Mouse (Mus musculus) right cerebral cortex, postnatal 25 days (tissue): ENCODE data around the gene Aldob.

Experiments used
- DNase-seq: peaks from one replicate; pipeline ENCODE4 v3.0.0; 2022

Aldob gene

DNA sequence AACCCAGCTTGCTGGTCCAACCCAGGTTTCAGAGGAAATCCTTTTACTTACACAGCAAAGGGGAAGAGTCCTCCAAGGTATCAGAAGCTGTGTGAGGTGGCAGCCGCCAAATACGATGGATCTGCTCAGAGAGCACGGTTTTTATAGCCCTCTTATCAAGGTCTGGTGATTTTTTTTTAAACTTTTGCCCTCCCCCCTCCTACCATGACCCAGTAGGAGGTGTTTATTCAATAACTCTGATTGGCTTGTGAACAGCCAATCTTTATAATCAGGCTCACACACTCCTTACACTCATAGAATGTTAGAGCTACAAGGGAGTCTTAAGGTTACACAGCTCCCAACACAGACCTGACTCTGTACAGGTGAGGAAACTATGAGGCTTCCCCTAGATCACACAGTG is at the start of gene Aldob:
TSS of gene Aldob (minus strand) at position 164 of the 400 bp plus-strand sequence.
- no peak for DNase-seq

DNA sequence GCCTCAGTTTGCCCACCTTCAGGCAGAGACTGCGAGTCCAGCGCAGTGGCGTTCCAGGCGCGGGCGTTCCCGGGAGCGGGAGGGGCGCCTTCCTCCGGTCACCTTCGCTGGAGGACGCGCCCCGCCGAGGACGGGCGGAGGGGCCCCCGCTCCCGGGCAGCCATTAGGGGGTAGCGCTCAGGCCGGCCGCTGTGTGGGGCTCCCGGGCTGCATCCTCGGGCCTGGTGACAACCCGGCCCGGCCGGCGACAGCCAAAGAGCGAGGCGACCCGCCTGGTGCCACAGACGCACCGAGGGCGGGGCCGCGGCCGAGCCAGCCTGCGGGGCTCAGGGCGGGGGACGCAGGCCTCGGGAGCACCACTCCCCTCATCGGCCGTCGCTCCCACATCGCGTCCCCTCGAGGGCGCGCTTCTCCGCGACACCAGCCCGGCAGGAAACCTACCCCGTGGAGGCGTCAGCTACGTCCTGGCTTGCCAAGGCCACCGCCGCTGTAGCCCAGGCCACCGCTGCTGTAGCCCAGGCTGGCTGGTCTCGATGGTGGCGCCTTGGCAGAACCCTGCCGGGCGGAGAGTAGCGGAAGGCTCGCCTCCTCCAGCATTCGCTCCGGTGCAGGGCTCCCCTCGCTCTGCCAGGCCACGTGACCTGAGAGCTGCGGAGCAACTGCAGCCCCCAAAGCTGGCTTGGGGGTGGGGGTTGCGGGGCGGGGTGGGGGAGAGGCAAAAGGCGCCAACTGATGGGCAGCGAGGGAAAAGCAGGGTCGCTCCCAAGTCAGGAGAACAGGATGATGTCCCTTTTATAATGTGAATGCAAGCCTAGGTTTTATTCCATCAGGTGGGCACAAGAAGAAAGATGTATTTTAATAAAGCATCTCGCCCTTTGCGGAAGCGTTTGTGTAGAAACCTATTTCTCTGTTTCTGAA is 48.1 kb upstream of the Aldob start, which contains the start of gene Tmem246:
TSS of gene Tmem246 (minus strand) at position 694 of the 918 bp plus-strand sequence.
- peak; percentile 79 for DNase-seq

DNA sequence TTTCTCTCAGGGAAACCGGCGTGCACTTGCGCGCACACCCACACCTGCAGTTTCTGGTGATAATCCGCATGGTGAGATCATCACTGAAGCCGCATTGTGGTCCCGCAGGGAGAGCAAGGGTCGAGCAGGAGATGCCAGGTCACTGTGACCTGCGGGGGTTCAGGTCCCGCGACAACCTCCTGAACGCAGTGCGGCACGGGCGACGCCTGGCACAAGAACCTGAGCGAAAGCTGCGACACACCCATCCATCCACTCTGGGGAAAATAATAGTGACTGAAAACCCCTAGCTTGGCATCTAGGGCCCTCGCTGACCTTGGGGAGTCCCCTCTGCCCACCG is 47.5 kb upstream of the Aldob start:
- DNase-seq = no peak

DNA sequence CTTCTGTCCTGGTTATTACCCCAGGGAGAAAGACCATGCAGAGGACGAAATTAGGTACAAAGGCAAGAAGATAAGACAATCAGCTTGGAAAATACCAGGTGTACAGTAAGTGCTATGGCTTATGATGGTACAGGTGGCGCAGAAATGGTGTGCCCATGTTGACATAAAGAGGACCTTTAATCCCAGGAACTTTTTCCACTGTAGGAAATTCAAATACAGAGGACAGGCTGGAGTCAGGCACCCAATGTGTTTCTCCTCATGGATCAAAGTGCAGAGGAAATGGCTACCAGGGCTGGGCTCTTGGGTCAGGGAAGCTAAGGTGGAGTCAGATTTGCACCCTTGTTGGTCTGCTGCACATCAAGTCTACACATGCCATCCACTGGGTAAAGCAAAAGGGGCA is 40.8 kb upstream of the Aldob start:
- no peak for DNase-seq

DNA sequence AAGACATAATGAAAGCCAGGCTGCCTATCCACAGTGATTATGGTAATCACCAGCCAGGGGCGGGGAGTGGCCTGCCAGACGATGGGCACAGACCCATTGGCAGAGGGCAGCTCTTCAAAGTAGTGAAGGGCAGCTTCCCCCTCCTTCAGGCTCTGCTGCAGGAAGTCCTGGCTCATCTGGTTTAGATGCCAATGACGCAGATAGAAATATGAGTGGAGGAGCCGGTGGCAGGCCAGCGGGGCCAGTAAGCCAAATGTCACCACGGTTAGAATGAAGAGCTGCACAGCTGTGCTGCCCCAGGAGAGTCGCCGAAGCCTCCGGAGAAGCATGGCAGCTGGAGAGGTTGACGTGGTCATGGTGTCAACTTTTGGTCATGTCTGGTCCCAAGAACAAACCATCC is 37.5 kb upstream of the Aldob start:
- no peak for DNase-seq

DNA sequence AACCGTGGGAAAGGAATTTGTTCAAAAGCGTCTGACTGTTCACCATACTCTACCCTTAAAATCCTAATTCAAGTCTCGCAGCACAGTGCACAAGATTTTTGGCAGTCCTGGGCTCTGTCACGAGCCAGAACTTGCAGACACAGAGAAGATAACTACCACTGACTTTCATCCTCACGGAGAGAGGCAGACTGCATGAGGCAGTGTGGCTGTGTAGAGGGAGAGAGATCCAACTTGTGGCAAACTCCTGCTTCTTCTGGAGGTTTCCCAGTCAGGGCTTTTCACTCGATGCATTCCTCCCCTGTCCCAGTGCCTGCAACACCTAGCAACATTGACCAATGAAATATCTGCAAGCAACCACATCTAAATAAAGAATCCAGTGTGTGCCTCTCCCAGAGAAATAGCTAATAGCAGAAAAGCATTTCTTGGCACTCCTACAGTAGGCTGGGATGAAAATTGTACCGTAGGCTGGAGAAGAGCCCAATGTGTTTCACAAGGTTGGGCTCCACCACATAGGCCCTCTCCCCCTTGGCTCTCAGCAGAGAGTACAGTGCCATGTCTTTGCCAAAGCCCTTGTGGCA is 36.3 kb upstream of the Aldob start:
- no peak for DNase-seq

DNA sequence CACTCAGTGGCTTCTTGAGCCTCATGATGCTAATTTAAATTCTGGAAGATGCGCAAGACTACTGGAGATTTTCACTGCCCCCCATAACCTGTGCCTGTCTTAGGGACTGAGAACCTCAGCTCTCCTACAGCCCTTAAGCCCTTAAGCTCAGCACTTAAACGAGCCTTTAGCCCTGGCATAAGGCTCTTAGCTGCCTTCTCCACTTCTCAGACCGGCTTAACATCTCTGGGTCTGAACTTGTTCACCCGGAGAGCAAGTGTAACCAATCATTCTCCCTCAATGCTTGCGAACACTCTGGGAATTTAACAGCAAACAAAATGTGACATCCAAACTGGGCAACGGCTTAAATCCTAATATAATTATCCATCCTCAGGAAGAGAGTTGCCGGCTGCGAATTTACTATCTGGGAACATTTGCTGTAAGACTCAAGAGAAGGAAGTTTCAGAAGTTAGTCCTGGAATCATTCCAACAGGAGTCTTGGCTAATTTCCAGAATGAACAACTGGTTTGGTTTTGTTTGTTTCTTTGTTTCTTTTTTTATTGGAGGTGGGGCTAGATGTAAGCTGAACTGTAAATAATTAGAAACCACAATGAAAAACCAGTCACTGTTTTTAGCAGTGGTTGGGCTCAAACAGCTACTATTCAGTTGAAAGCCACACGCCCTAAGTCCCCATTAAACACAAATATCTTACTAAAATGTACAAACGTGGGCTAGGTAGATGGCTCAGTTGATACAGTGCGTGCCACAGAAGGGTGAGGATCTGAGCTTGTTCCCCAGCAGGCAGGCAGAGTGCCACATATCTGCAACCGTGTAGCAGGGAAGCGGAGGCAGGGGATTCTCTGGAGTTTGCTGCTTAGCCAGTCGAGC is 34.9 kb upstream of the Aldob start:
- no peak for DNase-seq

DNA sequence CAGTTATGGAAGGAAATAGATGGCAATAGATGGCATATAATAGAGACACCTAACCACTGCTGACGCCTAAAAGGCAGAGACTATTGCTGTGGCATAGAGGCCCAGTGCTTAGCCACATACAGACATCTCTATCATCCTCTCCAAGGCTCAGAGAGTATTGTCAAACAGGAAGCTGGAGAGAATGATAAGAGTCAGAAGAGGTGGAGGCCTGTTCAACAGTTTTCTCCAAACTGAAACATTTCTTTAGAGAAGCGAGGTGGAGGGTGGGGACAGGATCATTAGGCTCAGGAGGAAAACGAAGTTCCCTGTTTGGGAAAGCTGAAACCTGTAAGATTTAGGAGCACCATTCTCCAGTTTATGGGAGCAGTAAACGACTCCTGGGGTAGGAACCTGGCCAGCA is 31.9 kb upstream of the Aldob start:
- DNase-seq = no peak

DNA sequence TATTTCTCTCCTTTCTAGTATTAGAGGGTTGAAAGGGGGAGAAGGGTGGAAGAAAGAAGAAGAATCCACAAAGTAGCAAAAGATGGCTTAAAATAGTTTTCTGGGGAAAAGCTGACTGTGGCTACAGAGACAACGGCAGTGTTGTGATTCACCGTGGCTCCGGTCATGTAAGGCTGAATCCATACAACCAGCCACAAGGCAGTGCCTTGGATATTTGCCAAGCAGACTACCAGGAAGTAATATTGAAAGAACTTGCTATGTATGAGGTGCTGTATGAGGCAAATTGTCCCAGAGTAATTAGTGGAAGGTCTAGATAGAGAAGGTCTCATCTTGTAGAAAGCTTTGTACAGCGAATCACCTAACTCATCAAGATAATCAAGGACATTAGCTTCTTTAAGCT is 22.8 kb upstream of the Aldob start:
- no peak for DNase-seq

DNA sequence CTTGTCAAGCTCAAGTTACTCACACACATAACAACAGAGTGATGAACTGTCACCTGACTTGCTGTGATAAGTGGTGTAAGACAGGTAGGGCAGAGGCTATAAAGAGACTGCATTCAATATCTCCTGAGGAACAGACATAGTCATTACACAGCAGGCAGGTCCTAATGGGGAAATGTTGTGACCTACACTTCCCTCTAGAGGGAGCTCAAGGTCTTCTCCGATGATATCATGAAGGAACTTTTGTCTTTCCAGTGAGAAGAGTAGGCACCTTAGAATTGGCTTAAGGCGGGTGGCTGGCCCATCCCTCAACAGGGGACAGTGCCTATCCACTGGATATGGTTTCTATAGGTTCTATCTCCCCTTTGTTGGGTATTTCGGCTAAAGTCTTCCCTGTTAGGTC is 18.3 kb upstream of the Aldob start:
- DNase-seq = peak; percentile 47

DNA sequence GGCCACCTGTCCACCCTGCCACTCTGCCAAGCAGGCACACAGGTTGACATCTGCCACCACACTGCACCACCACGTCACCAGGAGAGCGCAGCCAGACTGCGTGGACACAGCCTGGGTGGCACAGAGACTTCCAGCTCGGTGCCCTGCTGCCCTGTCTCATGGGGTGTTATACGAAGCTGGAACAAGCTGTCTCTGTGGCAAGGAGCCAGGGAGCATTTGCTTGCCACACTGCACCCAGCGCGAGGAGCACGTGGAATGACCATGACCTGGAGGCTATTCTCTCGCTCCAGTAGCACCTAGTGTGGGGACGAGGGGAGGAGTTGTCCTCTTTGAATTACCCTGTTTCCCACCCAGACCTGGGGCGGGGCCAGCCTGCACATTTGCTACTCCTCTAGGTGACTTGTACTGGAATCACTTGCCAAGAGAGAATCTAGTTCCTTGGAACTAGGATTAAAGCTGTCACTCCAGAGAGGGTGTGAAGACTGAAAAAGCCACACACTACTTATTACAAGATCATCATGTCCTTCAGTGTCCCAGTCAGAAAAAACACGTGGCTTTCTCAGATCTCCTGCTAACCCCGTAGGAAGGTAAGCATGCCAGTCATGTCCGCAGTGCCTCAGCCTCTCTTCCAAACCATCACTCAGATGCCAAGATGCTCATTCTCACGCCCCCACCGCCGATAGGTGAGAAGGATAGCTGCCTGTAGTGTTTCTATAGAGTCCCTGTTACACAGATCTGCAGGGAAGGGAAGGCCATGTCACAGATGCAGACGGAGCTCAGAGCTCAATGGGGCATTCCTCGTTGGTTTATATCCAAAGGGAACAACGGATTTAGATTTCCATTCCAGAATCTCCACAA is 10.8 kb upstream of the Aldob start:
- DNase-seq = no peak

DNA sequence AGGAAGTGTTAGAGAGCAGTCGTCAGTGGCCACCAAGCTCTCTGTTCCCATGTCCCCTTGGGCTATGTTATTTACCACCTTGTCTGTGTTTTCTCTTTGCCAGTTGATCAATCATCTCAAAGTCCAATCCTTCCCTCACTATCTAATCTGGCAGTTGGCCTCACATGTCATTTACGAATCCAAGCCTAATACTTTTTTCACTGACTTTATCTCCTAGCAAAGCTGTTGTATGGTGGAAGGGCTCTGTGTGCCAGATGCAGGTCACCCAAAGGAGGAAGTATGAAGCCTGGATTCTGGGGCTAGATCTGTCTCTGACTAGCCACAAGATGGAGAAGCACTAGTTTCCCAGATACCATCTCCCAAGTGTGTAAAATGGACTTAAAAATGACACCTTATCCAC is 8.8 kb upstream of the Aldob start:
- DNase-seq = no peak

DNA sequence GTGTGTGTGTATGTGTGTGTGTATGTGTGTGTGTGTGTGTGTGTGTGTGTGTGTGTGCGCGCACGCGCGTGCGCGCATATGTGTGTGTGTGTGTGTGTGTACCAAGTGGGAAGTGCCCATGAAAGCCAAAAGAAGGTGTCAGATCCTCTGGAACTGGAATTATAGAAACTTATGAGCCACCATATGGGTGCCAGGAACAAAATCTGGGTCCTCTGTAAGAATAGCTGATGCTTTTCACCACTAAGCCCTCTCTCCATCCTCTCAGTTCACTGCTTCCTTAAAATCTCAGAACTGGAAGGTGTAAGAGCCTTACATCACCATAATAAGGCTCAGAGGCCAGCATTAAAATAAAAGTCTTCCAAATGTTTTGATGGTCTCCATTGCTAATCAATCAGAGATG is 8.0 kb upstream of the Aldob start:
- DNase-seq = no peak

DNA sequence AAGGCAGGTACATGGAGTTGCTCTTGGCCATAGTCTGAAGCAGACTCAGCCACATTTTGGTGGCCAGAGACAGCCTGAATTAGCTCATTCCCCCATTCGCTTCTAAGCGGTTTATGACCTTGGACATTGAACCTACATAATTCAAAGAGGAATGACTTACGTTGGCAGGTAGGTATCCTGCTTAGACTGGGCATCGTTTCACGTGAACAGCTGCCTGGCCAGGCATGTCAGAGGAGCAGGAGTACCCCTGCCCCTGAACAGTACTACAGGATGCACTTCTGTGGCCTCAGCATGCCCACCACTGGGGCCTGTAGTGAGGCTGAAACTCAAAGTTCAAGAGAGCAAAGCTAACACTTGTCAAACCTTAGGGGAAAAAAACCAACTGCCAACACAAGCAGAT is 4.0 kb upstream of the Aldob start:
- no peak for DNase-seq

DNA sequence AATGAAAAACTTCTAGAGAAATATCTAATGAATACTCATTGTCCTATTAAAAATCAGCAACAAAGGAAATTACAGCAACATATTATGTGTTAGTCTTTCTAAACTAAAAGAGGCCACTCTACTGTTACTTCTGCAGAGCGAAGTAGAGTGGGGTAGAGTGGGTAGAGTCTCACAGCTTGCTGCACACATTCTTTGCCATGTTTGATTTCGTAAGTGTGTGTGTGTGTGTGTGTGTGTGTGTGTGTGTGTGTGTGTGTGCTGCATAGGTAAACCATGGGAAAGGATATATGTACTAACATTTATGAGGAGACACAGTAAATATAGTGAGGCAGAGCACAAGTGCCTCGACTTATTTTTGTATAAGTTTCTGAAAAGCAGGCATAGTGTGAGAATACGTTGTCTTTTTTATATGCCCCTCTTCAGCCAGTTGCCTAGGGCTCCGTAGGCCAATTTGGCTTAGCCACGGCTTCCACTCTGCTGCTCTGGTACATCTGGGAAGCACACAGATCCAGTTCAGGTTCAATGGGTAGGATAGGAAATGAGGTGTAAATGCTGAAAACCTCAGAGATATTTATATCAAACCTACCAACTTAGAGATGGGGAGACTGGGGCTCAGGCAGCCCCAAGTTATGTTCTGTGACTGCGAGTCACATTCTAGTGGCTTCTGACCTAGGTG is 1.7 kb downstream of the Aldob start:
- DNase-seq = no peak

DNA sequence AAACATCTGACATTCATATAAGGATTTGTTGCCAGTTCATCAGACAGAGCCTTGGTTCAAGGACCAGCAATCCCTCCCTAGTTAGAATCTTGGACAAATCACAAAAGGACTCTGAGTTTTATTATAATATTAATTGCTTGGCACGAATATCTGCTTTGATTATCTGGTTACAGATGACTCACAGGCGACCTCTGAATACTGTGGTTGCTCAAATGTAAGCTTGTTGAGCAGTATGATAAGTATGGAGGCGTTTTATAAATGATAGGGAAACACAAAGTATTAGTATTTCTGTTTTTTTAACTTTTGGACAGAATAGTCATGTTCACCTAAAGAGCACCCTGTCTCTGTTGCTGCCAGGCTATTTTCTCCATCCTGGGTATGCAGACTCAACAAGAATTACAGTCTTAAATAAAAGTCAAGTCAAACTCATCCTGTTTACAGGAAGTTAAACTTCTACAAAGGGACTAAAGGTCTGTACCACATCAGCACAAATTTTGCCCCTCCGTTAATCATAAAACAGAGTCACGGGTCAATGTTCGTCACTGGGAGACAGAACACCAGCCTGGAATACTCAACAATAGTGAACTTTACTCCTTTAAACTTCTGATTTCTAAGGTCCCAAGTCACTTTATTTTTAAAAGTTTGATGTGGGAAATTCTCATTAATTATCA is 2.3 kb downstream of the Aldob start:
- DNase-seq = no peak

DNA sequence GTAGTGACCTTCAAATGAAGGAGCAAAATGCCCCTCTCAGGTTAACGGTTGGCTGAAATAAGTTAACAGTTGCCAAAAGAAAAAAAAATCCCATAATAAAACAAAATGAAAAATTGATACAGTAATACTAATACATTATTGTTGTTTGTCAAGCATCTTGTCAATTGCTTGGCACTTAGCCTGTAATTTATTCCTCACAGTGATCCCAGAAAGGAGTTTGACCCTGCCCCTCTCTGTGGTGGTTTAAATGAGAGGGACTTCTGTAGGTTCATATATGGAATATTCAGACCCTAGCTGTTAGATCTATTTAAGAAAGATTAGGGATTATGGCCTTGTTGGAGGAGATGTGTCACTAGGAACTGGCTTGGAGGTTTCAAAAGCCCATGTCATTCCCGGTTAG is 3.3 kb downstream of the Aldob start:
- DNase-seq = no peak

DNA sequence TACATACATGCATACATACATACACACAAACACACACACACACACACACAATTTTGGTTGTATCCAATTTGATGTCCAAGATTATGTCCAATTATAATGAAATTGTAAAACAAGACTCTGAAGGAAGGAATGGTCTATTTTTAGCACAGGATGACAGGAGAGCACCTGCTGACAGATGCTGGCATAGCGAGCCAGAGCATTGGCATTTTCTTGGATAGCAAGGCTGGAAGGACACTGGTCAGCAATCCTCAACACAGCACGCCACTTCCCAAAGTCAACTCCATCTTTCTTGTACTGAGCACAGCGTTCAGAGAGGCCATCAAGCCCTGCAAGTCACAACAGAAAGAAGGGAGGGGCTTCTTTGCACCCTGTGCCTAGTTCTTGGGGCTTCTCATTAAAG is 8.4 kb downstream of the Aldob start:
- no peak for DNase-seq

DNA sequence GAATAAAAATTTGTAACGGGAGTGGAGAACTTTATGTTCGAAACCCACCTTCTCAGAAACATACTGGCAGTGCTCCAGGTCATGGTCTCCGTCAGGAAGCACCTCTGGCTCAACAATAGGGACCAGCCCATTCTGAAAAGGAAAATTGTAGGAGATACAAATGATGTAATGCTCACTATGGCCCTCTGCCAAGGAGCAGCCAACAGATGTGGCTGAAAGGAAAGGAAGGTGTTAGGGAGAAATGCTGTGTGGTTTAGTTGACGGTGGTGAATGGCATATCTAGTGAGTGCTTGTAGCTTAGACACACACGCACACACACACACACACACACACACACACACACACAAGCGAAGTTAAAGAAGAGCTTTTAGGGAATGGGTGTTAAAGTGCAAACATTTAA is 9.7 kb downstream of the Aldob start:
- DNase-seq = no peak

DNA sequence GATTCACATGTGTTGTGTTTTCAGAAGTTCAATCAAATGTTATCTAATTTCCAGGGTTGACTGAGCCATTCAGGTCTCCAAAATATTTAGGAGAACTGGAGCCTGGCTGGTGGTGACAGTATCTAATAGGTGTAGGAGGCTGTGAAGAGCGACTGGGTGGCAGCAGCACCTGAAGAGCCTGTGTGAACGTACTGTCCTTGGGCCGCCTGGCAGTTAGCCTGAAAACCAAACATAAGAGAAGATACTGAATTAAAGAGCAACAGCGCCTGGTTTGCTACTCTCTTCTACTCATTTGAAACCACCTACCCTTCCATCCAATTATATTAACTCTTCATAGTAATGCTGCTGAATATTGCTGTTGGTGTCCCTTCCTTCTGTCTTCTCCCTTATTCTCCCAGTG is 12.7 kb downstream of the Aldob start:
- no peak for DNase-seq

DNA sequence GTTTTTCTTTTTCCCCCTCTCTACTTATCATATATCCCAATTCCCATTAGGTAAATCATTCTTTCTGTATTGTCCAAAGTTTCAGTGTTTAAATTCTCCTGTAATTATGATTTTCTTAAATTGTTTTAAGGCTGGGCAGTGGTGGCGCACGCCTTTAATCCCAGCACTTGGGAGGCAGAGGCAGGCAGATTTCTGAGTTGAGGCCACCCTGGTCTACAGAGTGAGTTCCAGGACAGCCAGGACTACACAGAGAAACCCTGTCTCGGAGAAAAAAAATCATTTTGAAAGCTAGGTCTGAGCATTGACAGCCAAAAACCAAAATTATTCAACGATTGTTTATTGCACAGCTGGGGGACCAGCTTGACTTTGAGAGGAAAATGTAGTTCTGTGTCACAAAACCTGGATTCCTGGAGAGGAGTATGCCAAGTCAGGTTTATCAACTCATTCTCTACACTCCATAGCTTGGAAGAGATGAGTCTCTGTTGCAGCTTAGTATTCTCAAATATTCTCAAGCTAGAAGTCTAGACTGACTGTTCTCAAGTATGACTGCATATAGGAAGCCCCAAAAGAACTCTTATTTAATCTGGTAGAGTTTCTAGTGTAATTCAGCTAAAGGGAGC is 13.6 kb downstream of the Aldob start:
- DNase-seq = no peak
